In the genomic region with DNA sequence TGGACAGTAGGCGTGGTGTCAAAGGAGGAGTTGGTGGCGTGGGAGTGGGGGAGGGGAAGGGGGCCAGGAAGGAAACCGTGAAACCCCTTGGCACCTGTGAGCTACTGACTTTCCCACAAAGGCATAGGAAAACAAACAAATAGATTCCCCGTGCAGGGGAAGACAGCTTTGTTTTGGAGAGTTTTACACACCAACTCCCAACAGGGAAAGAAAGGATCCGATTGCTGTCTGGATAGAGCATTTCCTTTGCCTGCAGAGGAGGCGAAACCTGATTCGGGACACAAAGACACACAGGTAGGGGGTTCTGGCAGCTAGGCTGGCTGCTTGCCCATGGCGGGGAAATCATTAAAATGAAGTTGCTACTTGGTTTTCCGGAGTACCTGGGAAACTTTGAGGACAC, we compare ENCODE assay signal across 10 mouse cellular contexts.
A peak's percentile ranks its signal among the peaks of the same experiment; 100 is the strongest.
DNase-seq lines count a peak whose midpoint lies in the region; ATAC-seq and TF ChIP-seq lines count a peak whose summit lies in the region.
"Had no signal": no experiment of that assay in that cellular context is flagged by ENCODE, and none has a peak within 500 bp of the region (broad histone marks: within the 10 kb centered on the region; RNA-seq: fewer than 3 reads in every experiment).

No protein-coding gene starts in this region.

- H3K4me1 ChIP-seq in heart, embryonic 14.5 days (ENCODE audit: control insufficient read depth in 2 of 2, insufficient read depth in 2 of 2, low read length in 2 of 2) = peaks cover 2 to 8% of the 10 kb centered on the region in 2 experiments; a peak in 1 of 4 replicates
- no peaks in the 10 kb centered on the region for H3K4me1 ChIP-seq in forebrain, postnatal 0 days (ENCODE audit: insufficient read depth)
- peaks cover 19% of the 10 kb centered on the region for H3K4me1 ChIP-seq in kidney, embryonic 16.5 days (ENCODE audit: insufficient read depth, low read length)
- H3K4me1 ChIP-seq in midbrain, embryonic 14.5 days (ENCODE audit: control insufficient read depth, insufficient read depth, low read length) = no peaks in the 10 kb centered on the region

- peak overlapping the region; percentile 8; the same call in 1 of the 2 replicates for H3K9ac ChIP-seq in heart, embryonic 14.5 days (ENCODE audit: low read length)
- H3K9ac ChIP-seq in forebrain, postnatal 0 days = no peak overlapping the region
- H3K9ac ChIP-seq in kidney, embryonic 16.5 days (replicated peaks; ENCODE audit: low read length) = peak overlapping the region; percentile 47
- no peak overlapping the region for H3K9ac ChIP-seq in midbrain, embryonic 14.5 days (replicated peaks; ENCODE audit: low read length)

- H3K27me3 ChIP-seq in heart, embryonic 14.5 days (ENCODE audit: control insufficient read depth, insufficient read depth, low read length) = no peaks in the 10 kb centered on the region
- no peaks in the 10 kb centered on the region for H3K27me3 ChIP-seq in forebrain, postnatal 0 days (ENCODE audit: insufficient read depth, low read length)
- no peaks in the 10 kb centered on the region for H3K27me3 ChIP-seq in kidney, embryonic 16.5 days (ENCODE audit: insufficient read depth, low read length)
- no peaks in the 10 kb centered on the region for H3K27me3 ChIP-seq in midbrain, embryonic 14.5 days (ENCODE audit: control insufficient read depth, insufficient read depth, low read length)
- H3K27me3 ChIP-seq: CH12.LX had no signal

- H3K36me3 ChIP-seq in heart, embryonic 14.5 days (ENCODE audit: control insufficient read depth, insufficient read depth, low read length) = no peaks in the 10 kb centered on the region
- no peaks in the 10 kb centered on the region for H3K36me3 ChIP-seq in forebrain, postnatal 0 days (ENCODE audit: insufficient read depth)
- H3K36me3 ChIP-seq in kidney, embryonic 16.5 days (ENCODE audit: insufficient read depth, low read length) = no peaks in the 10 kb centered on the region
- no peaks in the 10 kb centered on the region for H3K36me3 ChIP-seq in midbrain, embryonic 14.5 days (ENCODE audit: control insufficient read depth, insufficient read depth, low read length)

- H3K4me3 ChIP-seq in heart, embryonic 14.5 days (ENCODE audit: control insufficient read depth in 1 of 2, insufficient read depth in 1 of 2, low read depth in 1 of 2, low read length in 2 of 2) = peak overlapping the region; percentile 28 to 35
- H3K4me3 ChIP-seq in forebrain, postnatal 0 days (ENCODE audit: low read depth, low read length) = no peak overlapping the region
- peak overlapping the region; percentile 36 for H3K4me3 ChIP-seq in kidney, embryonic 16.5 days (ENCODE audit: low read length)
- no peak overlapping the region for H3K4me3 ChIP-seq in midbrain, embryonic 14.5 days (replicated peaks; ENCODE audit: low read depth, low read length)
- H3K4me3 ChIP-seq: myocyte had no signal

- no peak for ATAC-seq in heart, embryonic 14.5 days (ENCODE audit: insufficient number of reproducible peaks, insufficient read depth, low FRiP score, low read depth)
- ATAC-seq in forebrain, postnatal 0 days = no peak
- peak; percentile 42; the same call in 1 of the 2 replicates for ATAC-seq in kidney, embryonic 16.5 days (ENCODE audit: low FRiP score, low TSS enrichment)
- no peak for ATAC-seq in midbrain, embryonic 14.5 days (ENCODE audit: low FRiP score, low TSS enrichment)
- ATAC-seq in megakaryocyte, adult 5-6 weeks (ENCODE audit: poor library complexity, severe bottlenecking) = no peak

- no peaks in the 10 kb centered on the region for H3K9me3 ChIP-seq in heart, embryonic 14.5 days (ENCODE audit: control insufficient read depth, low read length)
- no peaks in the 10 kb centered on the region; the same call in 1 of the 2 replicates for H3K9me3 ChIP-seq in forebrain, postnatal 0 days (ENCODE audit: low read length)
- no peaks in the 10 kb centered on the region for H3K9me3 ChIP-seq in kidney, embryonic 16.5 days (ENCODE audit: low read length)
- H3K9me3 ChIP-seq in midbrain, embryonic 14.5 days (ENCODE audit: control insufficient read depth, low read length) = no peaks in the 10 kb centered on the region

- TF ChIP-seq CTCF in forebrain, postnatal 0 days (IDR thresholded peaks at IDR 0.05; ENCODE audit: low read depth) = no peak

- DNase-seq in heart, adult 9 months (ENCODE audit: low spot score in 2 of 2) = no peak
- DNase-seq in forebrain, postnatal 0 days = no peak
- DNase-seq in midbrain, embryonic 14.5 days = peak; percentile 5
- DNase-seq in left cerebral cortex, adult 18-20 months (ENCODE audit: low spot score in 2 of 2) = no peak
- no peak for DNase-seq in layer of hippocampus, adult 11-12 months (ENCODE audit: low spot score)

- WGBS in heart, embryonic 14.5 days = 12% methylated on average over 9 of the region's 9 CpGs
- WGBS in forebrain, postnatal 0 days = 16% methylated on average over 9 of the region's 9 CpGs
- WGBS in kidney, embryonic 16.5 days = under 1% methylated on average over 9 of the region's 9 CpGs
- 24% methylated on average over 9 of the region's 9 CpGs for WGBS in midbrain, embryonic 14.5 days

- peak overlapping the region; percentile 64 for H3K4me2 ChIP-seq in heart, embryonic 14.5 days (ENCODE audit: low read length)
- 0 out of 2 replicates have a peak overlapping the region, but pooled peaks have one; percentile 4 for H3K4me2 ChIP-seq in forebrain, postnatal 0 days (ENCODE audit: low read depth)
- H3K4me2 ChIP-seq in kidney, embryonic 16.5 days (replicated peaks; ENCODE audit: low read depth, low read length) = peak overlapping the region; percentile 55
- H3K4me2 ChIP-seq in midbrain, embryonic 14.5 days (ENCODE audit: low read length) = no peak overlapping the region

- no peak overlapping the region for H3K27ac ChIP-seq in heart, embryonic 14.5 days (replicated peaks in 1 of 2; ENCODE audit: control insufficient read depth in 1 of 2, insufficient read depth in 1 of 2, low read depth in 2 of 2, low read length in 2 of 2)
- H3K27ac ChIP-seq in forebrain, postnatal 0 days (ENCODE audit: low read depth, low read length) = no peak overlapping the region
- no peak overlapping the region for H3K27ac ChIP-seq in kidney, embryonic 16.5 days (ENCODE audit: low read length)
- H3K27ac ChIP-seq in midbrain, embryonic 14.5 days (replicated peaks; ENCODE audit: low read depth, low read length) = no peak overlapping the region

Comparison
In these comparisons a context has a peak if more than half of its experiments do, and no peak if none do; other contexts are left out.
1. H3K4me3 ChIP-seq: peak in heart, embryonic 14.5 days (2 of 2) and kidney, embryonic 16.5 days (single experiment); none in forebrain, postnatal 0 days (single experiment) and midbrain, embryonic 14.5 days (single experiment).
2. H3K9ac ChIP-seq: peak in heart, embryonic 14.5 days (single experiment) and kidney, embryonic 16.5 days (single experiment); none in forebrain, postnatal 0 days (single experiment) and midbrain, embryonic 14.5 days (single experiment).